Comparison of ENCODE assay signal across 8 mouse cellular contexts in the genomic region with DNA sequence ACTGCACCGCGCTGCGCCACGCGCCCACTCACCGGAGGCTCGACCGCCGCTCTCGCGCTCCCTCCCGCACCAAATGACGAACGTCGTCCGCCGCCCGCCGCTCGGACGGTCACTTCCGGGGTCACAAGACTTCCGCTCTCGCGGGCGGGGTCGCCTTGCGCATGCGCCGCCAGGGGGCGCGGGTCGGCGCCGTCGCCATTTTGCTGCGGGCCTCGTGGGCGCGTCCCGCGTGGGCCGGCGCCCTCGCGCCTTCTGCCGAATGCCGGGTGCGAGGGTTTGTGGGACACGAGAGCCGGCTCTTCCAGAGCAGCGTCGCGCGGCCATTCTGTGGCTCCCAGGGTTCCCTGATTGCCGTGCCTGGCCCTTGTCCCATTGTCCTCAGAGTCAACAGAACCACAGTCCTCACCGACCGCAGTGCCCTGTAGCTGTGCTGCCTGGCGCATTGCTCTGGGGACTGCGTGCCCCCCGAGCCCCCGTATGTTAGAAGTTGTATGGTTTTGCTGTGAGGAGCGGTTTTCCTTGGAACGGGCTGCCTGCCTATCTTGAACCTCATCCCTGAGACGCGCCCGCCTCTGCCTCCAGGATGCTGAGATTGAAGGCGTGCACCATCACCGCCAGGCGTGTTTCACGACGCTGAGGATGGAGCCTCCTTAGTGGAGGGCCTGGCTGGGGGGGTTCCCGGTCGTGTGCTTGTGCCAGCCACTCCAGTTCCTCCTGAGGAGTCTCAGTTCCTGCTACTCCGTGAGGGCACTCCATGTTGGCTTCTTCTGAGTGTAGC. TPM values are rescaled to one million over a fixed set of nuclear protein-coding genes. Genes with fewer than 3 reads are reported as not detected.
DNase-seq lines count a peak whose midpoint lies in the region; ATAC-seq lines count a peak whose summit lies in the region.

A gene (minus strand): TSS at position 135 of the 778 bp plus-strand sequence.

- H3K4me1 ChIP-seq in hindbrain, embryonic 15.5 days (replicated peaks), result peaks cover 34% of the 10 kb centered on the region

- peak; percentile 81 for DNase-seq in R1 (ENCODE audit: low read depth, low spot score)
- peak; percentile 85 to 91 for DNase-seq in cerebellum, postnatal 36 days
- DNase-seq in gastrocnemius, adult 18-20 months (ENCODE audit: low spot score), result peak; percentile 88
- DNase-seq in left cerebral cortex, adult 11 months (ENCODE audit: low spot score), result peak; percentile 84
- peak; percentile 89 for DNase-seq in lung, postnatal 36 days
- DNase-seq in retina, postnatal 1 day, result peak; percentile 94
- DNase-seq in thymus, postnatal 4 days, result peak; percentile 93

- peak within 1 kb of the TSS; percentile 96 for H3K27ac ChIP-seq in hindbrain, embryonic 15.5 days (replicated peaks)

- peak within 1 kb of the TSS; percentile 76 for H3K4me3 ChIP-seq in hindbrain, embryonic 15.5 days

- H3K36me3 ChIP-seq in hindbrain, embryonic 15.5 days, result peaks cover 44% of the 10 kb centered on the region

- ATAC-seq in hindbrain, embryonic 15.5 days (ENCODE audit: low FRiP score, low read depth), result peak; percentile 76

- WGBS in hindbrain, embryonic 15.5 days, result 2% methylated on average over 61 of the region's 75 CpGs

- no peaks in the 10 kb centered on the region for H3K27me3 ChIP-seq in hindbrain, embryonic 15.5 days

- H3K4me2 ChIP-seq in hindbrain, embryonic 15.5 days, result peak within 1 kb of the TSS; percentile 84

- peak within 1 kb of the TSS; percentile 97 for H3K9ac ChIP-seq in hindbrain, embryonic 15.5 days

- no peaks in the 10 kb centered on the region for H3K9me3 ChIP-seq in hindbrain, embryonic 15.5 days

RNA-seq across cellular contexts. Expression of the gene that starts here (rescaled TPM):
- 10 to 100 TPM; 71.0 to 89.8 TPM for total RNA-seq in gastrocnemius, adult 18-20 months (2021)
- polyA plus RNA-seq in hindbrain, embryonic 15.5 days (2015; fragmentation: Nextera tagmentation; extraction: Ambion mirVana), result 492 and 533 TPM in 2 replicates

Comparison
In these comparisons a context has a peak if more than half of its experiments do, and no peak if none do; other contexts are left out.
1. Peak in every context shown above with its lines: DNase-seq, ATAC-seq, H3K4me3 ChIP-seq and H3K27ac ChIP-seq.